ENCODE assay signal across 8 mouse cellular contexts in genomic region chr7:80825843-80826403, GRCm38 (mm10). TPM values are rescaled to one million over a fixed set of nuclear protein-coding genes. Genes with fewer than 3 reads are reported as not detected.
DNase-seq lines count a peak whose midpoint lies in the region; ATAC-seq and TF ChIP-seq lines count a peak whose summit lies in the region.

Gene Iqgap1 (minus strand): TSS chr7:80825974.

- intact Hi-C loops in gastrocnemius, postnatal 36 days (cut with DNase I) = no loop called here

- no peaks in the 10 kb centered on the region for H3K9me3 ChIP-seq in intestine, postnatal 0 days (ENCODE audit: control insufficient read depth)
- H3K9me3 ChIP-seq in midbrain, embryonic 10.5 days (replicated peaks) = no peaks in the 10 kb centered on the region

- no peak within 1 kb of the TSS for H3K9ac ChIP-seq in intestine, postnatal 0 days (ENCODE audit: low read depth, low read length)

- H3K36me3 ChIP-seq in intestine, postnatal 0 days (ENCODE audit: control insufficient read depth, insufficient read depth) = no peaks in the 10 kb centered on the region
- no peaks in the 10 kb centered on the region for H3K36me3 ChIP-seq in midbrain, embryonic 10.5 days

- H3K4me2 ChIP-seq in intestine, postnatal 0 days (replicated peaks; ENCODE audit: low read depth) = no peak within 1 kb of the TSS

- no peak for TF ChIP-seq CTCF in intestine, postnatal 0 days (IDR thresholded peaks at IDR 0.05; ENCODE audit: low read depth)

- H3K4me1 ChIP-seq in intestine, postnatal 0 days (replicated peaks; ENCODE audit: control insufficient read depth, insufficient read depth, low read length) = peaks cover 6% of the 10 kb centered on the region; the same call in 1 of the 2 replicates
- H3K4me1 ChIP-seq in midbrain, embryonic 10.5 days = no peaks in the 10 kb centered on the region

- DNase-seq in layer of hippocampus, adult 8-10 months (ENCODE audit: low spot score in 2 of 2) = no peak
- no peak for DNase-seq in layer of hippocampus, adult 9-11 months
- no peak for DNase-seq in adrenal gland, postnatal 14 days
- DNase-seq in gastrocnemius, postnatal 36 days = no peak
- DNase-seq in midbrain, embryonic 10.5 days (ENCODE audit: low spot score) = no peak
- DNase-seq in spleen, adult 12 weeks (ENCODE audit: low spot score) = no peak
- DNase-seq in cerebellum, postnatal 25 days = no peak

- no peak for ATAC-seq in intestine, postnatal 0 days

- H3K27me3 ChIP-seq in intestine, postnatal 0 days (replicated peaks; ENCODE audit: control insufficient read depth, insufficient read depth, low read length) = no peaks in the 10 kb centered on the region
- H3K27me3 ChIP-seq in midbrain, embryonic 10.5 days (ENCODE audit: low read depth, poor library complexity, severe bottlenecking) = no peaks in the 10 kb centered on the region

- WGBS in intestine, postnatal 0 days = 74% methylated on average over 11 of the region's 11 CpGs
- 81% methylated on average over 11 of the region's 11 CpGs for WGBS in midbrain, embryonic 10.5 days

- H3K27ac ChIP-seq in intestine, postnatal 0 days (ENCODE audit: low read depth, low read length) = no peak within 1 kb of the TSS
- no peak within 1 kb of the TSS for H3K27ac ChIP-seq in midbrain, embryonic 10.5 days (replicated peaks)

- H3K4me3 ChIP-seq in intestine, postnatal 0 days (ENCODE audit: low read depth, low read length) = no peak within 1 kb of the TSS
- H3K4me3 ChIP-seq in midbrain, embryonic 10.5 days = no peak within 1 kb of the TSS

RNA-seq across cellular contexts. Expression of gene Iqgap1, which starts in this region (rescaled TPM):
- total RNA-seq in layer of hippocampus, adult 8-10 months (2022) = 10 to 100 TPM; 26.3 to 29.4 (median 26.8) TPM
- 70.0 and 95.3 TPM in 2 replicates for total RNA-seq in adrenal gland, postnatal 14 days (2021)
- total RNA-seq in gastrocnemius, postnatal 36 days (2021) = 10 to 100 TPM; 15.7 to 17.2 TPM
- 32.3 and 34.1 TPM in 2 replicates for polyA plus RNA-seq in intestine, postnatal 0 days (2015; fragmentation: Nextera tagmentation; extraction: Ambion mirVana)
- polyA plus RNA-seq in midbrain, embryonic 10.5 days (2016; fragmentation: Nextera tagmentation; extraction: Ambion mirVana) = 23.7 and 27.1 TPM in 2 replicates
